Mouse (Mus musculus) embryonic facial prominence, embryonic 10.5 days (tissue): ENCODE results near the gene Itpk1. TPM values are rescaled to one million over a fixed set of nuclear protein-coding genes. Genes with fewer than 3 reads are reported as not detected.
A peak's percentile ranks its signal among the peaks of the same experiment; 100 is the strongest.

Experiments
- DNase-seq: peaks from one replicate; pipeline ENCODE4 v3.0.0-alpha.2; 2017; ENCODE audit warnings: low spot score
- H3K27ac ChIP-seq: fragments of 300-500 bp; sonication (generic); replicated peaks from 2 replicates; pipeline ENCODE4 v1.5.1; 2016; ENCODE audit warnings: mild to moderate bottlenecking
- H3K27me3 ChIP-seq: fragments of 300-500 bp; sonication (generic); replicated peaks from 2 replicates; pipeline ENCODE4 v1.6.1; 2016; ENCODE audit warnings: low read depth, mild to moderate bottlenecking; ENCODE audit not compliant: poor library complexity, severe bottlenecking
- H3K36me3 ChIP-seq: fragments of 300-500 bp; sonication (generic); replicated peaks from 2 replicates; pipeline ENCODE4 v1.6.1; 2016; ENCODE audit warnings: mild to moderate bottlenecking, moderate library complexity
- H3K4me1 ChIP-seq: fragments of 300-500 bp; sonication (generic); 2 replicates; pipeline ENCODE4 v1.6.1; 2016
- H3K4me3 ChIP-seq: fragments of 300-500 bp; sonication (generic); 2 replicates; pipeline ENCODE4 v1.5.1; 2016; ENCODE audit warnings: mild to moderate bottlenecking, moderate library complexity
- H3K9me3 ChIP-seq: fragments of 300-500 bp; sonication (generic); 2 replicates; pipeline ENCODE4 v1.6.1; 2016; ENCODE audit warnings: mild to moderate bottlenecking
- WGBS: fragments of 180-500 bp; shearing (Covaris S2); methylation state at CpG from one replicate; pipeline ENCODE4 v1.1.7; 2016; 5-methylcytosine and 5-hydroxymethylcytosine counted together
- polyA plus RNA-seq: library from polyadenylated mRNA; unstranded; fragments of >200 nt; fragmentation: Nextera tagmentation; extraction: Ambion mirVana; gene quantifications from 2 replicates; pipeline ENCODE4 v1.2.1, GENCODE M21; 2016

Itpk1 gene
- polyA plus RNA-seq, 1 experiment from 2014 or later = 13.7 TPM

GRCm38 (mm10) chr12:102566951-102567350 is 137.8 kb downstream of the Itpk1 start:
- Histone ChIP-seq H3K4me3 (no peak overlapping the region), H3K27ac (no peak overlapping the region), H3K4me1 (peaks cover 2% of the 10 kb centered on the region), H3K9me3 (no peaks in the 10 kb centered on the region), H3K36me3 (peaks cover 8% of the 10 kb centered on the region), H3K27me3 (no peaks in the 10 kb centered on the region)
- no peak for DNase-seq
- 91% methylated on average over 2 of the region's 2 CpGs for WGBS

- H3K4me1 ChIP-seq = peaks cover 2% of the 10 kb centered on the region
- peaks cover 3% of the 10 kb centered on the region for H3K36me3 ChIP-seq
- no peaks in the 10 kb centered on the region for H3K27me3 ChIP-seq
- DNase-seq = no peak
- 81% methylated on average over 6 of the region's 6 CpGs for WGBS
- no peaks in the 10 kb centered on the region for H3K9me3 ChIP-seq
- H3K4me3 ChIP-seq = no peak overlapping the region
- no peak overlapping the region for H3K27ac ChIP-seq
These were observed 139.6 kb downstream of the Itpk1 start for GRCm38 (mm10) chr12:102565086-102565485.

GRCm38 (mm10) chr12:102557372-102557771 is 147.4 kb downstream of the Itpk1 start:
- Histone ChIP-seq H3K9me3 (no peaks in the 10 kb centered on the region), H3K36me3 (no peaks in the 10 kb centered on the region), H3K4me1 (peaks cover 15% of the 10 kb centered on the region), H3K4me3 (no peak overlapping the region), H3K27ac (no peak overlapping the region), H3K27me3 (peaks cover 31% of the 10 kb centered on the region)
- 85% methylated on average over 5 of the region's 5 CpGs for WGBS
- no peak for DNase-seq

GRCm38 (mm10) chr12:102555850-102556249 is 148.9 kb downstream of the Itpk1 start:
- no peak for DNase-seq
- H3K27ac ChIP-seq = no peak overlapping the region
- peaks cover 15% of the 10 kb centered on the region for H3K4me1 ChIP-seq
- H3K9me3 ChIP-seq = no peaks in the 10 kb centered on the region
- H3K27me3 ChIP-seq = peaks cover 31% of the 10 kb centered on the region
- H3K36me3 ChIP-seq = no peaks in the 10 kb centered on the region
- H3K4me3 ChIP-seq = no peak overlapping the region
- WGBS = 85% methylated on average over 3 of the region's 3 CpGs

GRCm38 (mm10) chr12:102554721-102555516 is 149.8 kb downstream of the Itpk1 start, which contains the start of gene Chga:
Gene Chga (plus strand): TSS chr12:102554969.
- 3% methylated on average over 48 of the region's 48 CpGs for WGBS
- Histone ChIP-seq H3K27me3 (peaks cover 31% of the 10 kb centered on the region), H3K4me3 (peak within 1 kb of the TSS; percentile 58), H3K9me3 (no peaks in the 10 kb centered on the region), H3K4me1 (peaks cover 15% of the 10 kb centered on the region), H3K36me3 (no peaks in the 10 kb centered on the region), H3K27ac (no peak within 1 kb of the TSS)
- peak; percentile 93 for DNase-seq

- 75% methylated on average over 14 of the region's 14 CpGs for WGBS
- 0 out of 2 replicates have a peak overlapping the region, but pooled peaks have one; percentile 58 for H3K4me3 ChIP-seq
- H3K9me3 ChIP-seq = no peaks in the 10 kb centered on the region
- no peaks in the 10 kb centered on the region for H3K36me3 ChIP-seq
- no peak for DNase-seq
- peaks cover 15% of the 10 kb centered on the region for H3K4me1 ChIP-seq
- peaks cover 31% of the 10 kb centered on the region for H3K27me3 ChIP-seq
- no peak overlapping the region for H3K27ac ChIP-seq
These were observed 150.9 kb downstream of the Itpk1 start for GRCm38 (mm10) chr12:102553705-102554275.

- WGBS = 76% methylated on average over 6 of the region's 6 CpGs
- H3K4me3 ChIP-seq = no peak overlapping the region
- H3K27ac ChIP-seq = no peak overlapping the region
- DNase-seq = no peak
- no peaks in the 10 kb centered on the region for H3K9me3 ChIP-seq
- H3K36me3 ChIP-seq = no peaks in the 10 kb centered on the region
- H3K27me3 ChIP-seq = peaks cover 31% of the 10 kb centered on the region
- peaks cover 15% of the 10 kb centered on the region for H3K4me1 ChIP-seq
These were observed 152.7 kb downstream of the Itpk1 start for GRCm38 (mm10) chr12:102552001-102552400.

GRCm38 (mm10) chr12:102551186-102551585 is 153.5 kb downstream of the Itpk1 start:
- 83% methylated on average over 3 of the region's 3 CpGs for WGBS
- H3K4me3 ChIP-seq = no peak overlapping the region
- no peaks in the 10 kb centered on the region for H3K36me3 ChIP-seq
- no peak for DNase-seq
- no peak overlapping the region for H3K27ac ChIP-seq
- peaks cover 31% of the 10 kb centered on the region for H3K27me3 ChIP-seq
- no peaks in the 10 kb centered on the region for H3K9me3 ChIP-seq
- peaks cover 15% of the 10 kb centered on the region for H3K4me1 ChIP-seq

GRCm38 (mm10) chr12:102550529-102550928 is 154.2 kb downstream of the Itpk1 start:
- WGBS = 5% methylated on average over 11 of the region's 11 CpGs
- Histone ChIP-seq H3K36me3 (no peaks in the 10 kb centered on the region), H3K9me3 (no peaks in the 10 kb centered on the region), H3K4me1 (peaks cover 14% of the 10 kb centered on the region), H3K4me3 (no peak overlapping the region), H3K27me3 (peaks cover 26% of the 10 kb centered on the region), H3K27ac (no peak overlapping the region)
- DNase-seq = peak; percentile 89

- no peaks in the 10 kb centered on the region for H3K36me3 ChIP-seq
- DNase-seq = no peak
- 67% methylated on average over 6 of the region's 6 CpGs for WGBS
- no peak overlapping the region for H3K27ac ChIP-seq
- no peaks in the 10 kb centered on the region for H3K27me3 ChIP-seq
- H3K9me3 ChIP-seq = no peaks in the 10 kb centered on the region
- no peaks in the 10 kb centered on the region for H3K4me1 ChIP-seq
- H3K4me3 ChIP-seq = no peak overlapping the region
These were observed 159.6 kb downstream of the Itpk1 start for GRCm38 (mm10) chr12:102545122-102545521.

- no peaks in the 10 kb centered on the region for H3K9me3 ChIP-seq
- H3K4me1 ChIP-seq = peaks cover 7% of the 10 kb centered on the region; the same call in 1 of the 2 replicates
- H3K4me3 ChIP-seq = no peak overlapping the region
- 95% methylated on average over 7 of the region's 7 CpGs for WGBS
- DNase-seq = no peak
- H3K36me3 ChIP-seq = no peaks in the 10 kb centered on the region
- H3K27me3 ChIP-seq = no peaks in the 10 kb centered on the region
- no peak overlapping the region for H3K27ac ChIP-seq
These were observed 163.6 kb downstream of the Itpk1 start for GRCm38 (mm10) chr12:102541168-102541567.

GRCm38 (mm10) chr12:102540278-102540677 is 164.5 kb downstream of the Itpk1 start:
- Histone ChIP-seq H3K9me3 (no peaks in the 10 kb centered on the region), H3K4me3 (no peak overlapping the region), H3K36me3 (no peaks in the 10 kb centered on the region), H3K27ac (no peak overlapping the region), H3K4me1 (peaks cover 7% of the 10 kb centered on the region; the same call in 1 of the 2 replicates), H3K27me3 (no peaks in the 10 kb centered on the region)
- no peak for DNase-seq
- WGBS = 81% methylated on average over 8 of the region's 8 CpGs

GRCm38 (mm10) chr12:102535796-102536195 is 168.9 kb downstream of the Itpk1 start:
- peaks cover 7% of the 10 kb centered on the region; the same call in 1 of the 2 replicates for H3K4me1 ChIP-seq
- H3K27ac ChIP-seq = no peak overlapping the region
- no peak for DNase-seq
- H3K4me3 ChIP-seq = no peak overlapping the region
- H3K36me3 ChIP-seq = no peaks in the 10 kb centered on the region
- no peaks in the 10 kb centered on the region for H3K27me3 ChIP-seq
- WGBS = 60% methylated on average over 1 of the region's 1 CpGs
- no peaks in the 10 kb centered on the region for H3K9me3 ChIP-seq
